Mouse (Mus musculus) right cerebral cortex, postnatal 25 days (tissue): ENCODE measurements around the gene Setd1b.
A peak's percentile ranks its signal among the peaks of the same experiment; 100 is the strongest.
"Not testable (repeated sequence)": the region's sequence is repeated elsewhere in the genome, so short reads cannot be mapped to it uniquely, and the experiment has no call there.

Source experiments
- DNase-seq: peaks from one replicate; pipeline ENCODE4 v3.0.0; 2022

The Setd1b gene

GRCm38 (mm10) chr5:123166437-123166836, 24.4 kb downstream of the Setd1b start:
- no peak for DNase-seq

DNA sequence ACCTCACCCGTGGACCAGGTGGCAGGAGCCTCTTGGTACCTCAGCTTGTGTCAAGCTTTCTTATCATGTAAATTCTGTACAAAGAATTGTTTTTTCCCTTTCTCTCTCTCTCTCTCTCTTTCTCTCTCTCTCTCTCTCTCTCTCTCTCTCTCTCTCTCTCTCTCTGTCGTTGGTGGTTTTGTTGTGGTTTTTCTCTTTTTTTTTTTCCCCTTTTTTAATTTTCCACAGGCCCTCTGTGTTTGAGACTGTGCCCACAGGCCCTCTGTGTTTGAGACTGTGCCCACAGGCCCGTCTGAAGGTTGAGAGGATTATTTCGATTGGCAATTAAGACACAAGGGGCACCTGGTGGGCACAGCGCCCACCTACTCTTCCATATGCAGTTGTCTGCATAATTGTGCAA, 25.6 kb downstream of the Setd1b start:
- DNase-seq = no peak

GRCm38 (mm10) chr5:123169284-123169683, 27.3 kb downstream of the Setd1b start, which contains the start of gene Psmd9:
Psmd9 (plus strand) TSS chr5:123169413.
- no peak for DNase-seq

GRCm38 (mm10) chr5:123170365-123170764, 28.4 kb downstream of the Setd1b start:
- no peak for DNase-seq

DNA sequence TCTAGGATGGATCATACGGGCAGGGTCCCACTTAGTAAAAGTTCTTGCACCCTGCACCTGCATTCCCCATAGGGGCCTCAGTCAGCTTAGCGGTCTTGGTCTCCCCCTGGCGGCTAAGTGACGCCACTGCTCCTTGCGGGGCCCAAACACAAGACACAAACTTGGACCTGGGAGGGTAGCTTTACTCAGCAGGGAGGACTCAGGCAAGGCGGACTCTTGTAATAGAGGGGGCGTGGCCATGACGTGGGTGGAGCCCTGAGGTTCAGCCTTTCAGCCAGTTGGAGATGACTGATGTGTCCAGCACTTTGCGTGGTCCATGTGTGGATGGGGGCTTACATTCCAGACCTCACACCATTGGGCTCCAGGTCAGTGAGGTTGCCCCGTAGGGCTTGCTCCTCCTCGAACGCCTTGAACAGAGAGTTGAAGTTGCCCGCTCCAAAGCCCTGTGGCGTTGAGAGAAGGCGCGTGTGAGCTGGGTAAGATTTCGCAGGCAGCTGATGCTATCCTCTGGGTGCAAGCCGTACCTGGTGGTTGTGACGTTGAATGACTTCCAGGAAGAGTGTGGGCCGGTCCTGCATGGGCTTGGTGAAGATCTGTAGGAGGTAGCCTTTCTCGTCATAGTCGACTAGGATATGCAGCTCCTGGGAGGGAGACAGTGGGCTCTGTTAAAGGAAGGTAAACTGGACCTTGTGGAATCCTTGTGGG, 29.8 kb downstream of the Setd1b start:
- DNase-seq = peak; percentile 74

DNA sequence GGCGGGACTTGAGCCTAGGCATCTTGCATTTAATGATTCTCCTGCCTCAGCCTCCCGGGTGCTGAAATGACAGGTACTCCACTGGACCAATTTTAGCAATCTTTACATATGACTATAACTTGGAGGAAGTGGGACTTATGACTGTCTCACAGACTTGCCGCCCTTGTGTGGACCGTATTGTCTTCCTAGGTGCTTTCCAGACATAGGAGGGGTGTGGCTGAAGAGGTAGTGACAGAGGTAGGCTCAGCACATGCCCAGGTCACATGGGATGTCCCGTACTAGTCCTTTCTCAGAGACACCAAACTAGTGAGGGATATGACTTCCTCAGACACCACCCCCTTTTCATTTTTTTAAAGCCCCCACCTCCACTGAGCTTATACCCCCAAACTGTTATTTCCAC, 36.8 kb downstream of the Setd1b start:
- DNase-seq = no peak

GRCm38 (mm10) chr5:123180390-123180789, 38.4 kb downstream of the Setd1b start:
- no peak for DNase-seq

- DNase-seq = no peak
These were observed 39.5 kb downstream of the Setd1b start for GRCm38 (mm10) chr5:123181536-123181935.

DNA sequence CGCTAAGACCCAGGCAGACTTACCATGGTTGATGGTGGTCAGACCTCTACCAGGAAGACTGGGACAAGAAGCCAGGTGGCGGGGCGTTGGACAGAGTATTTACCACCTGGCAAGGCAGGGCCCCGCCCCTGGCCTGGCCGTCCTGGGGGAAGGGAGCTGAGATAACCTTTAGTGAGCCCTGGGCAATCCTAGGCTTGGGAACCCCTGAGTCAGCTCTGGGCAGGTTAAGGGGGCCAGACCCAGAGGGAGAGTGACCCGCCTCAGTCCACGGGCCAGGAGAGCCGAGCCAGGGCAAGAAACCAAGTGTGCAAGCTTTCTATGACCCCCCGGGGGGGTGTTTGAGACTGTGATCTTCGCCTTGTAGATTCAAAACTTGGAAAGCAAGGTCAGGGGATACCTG, 40.7 kb downstream of the Setd1b start, which contains the start of gene Hpd:
Hpd (minus strand) TSS at position 77 of the 400 bp plus-strand sequence.
- no peak for DNase-seq

GRCm38 (mm10) chr5:123185966-123186365, 44.0 kb downstream of the Setd1b start:
- no peak for DNase-seq

- DNase-seq = no peak
These were observed 45.3 kb downstream of the Setd1b start for GRCm38 (mm10) chr5:123187306-123187705.

- no peak for DNase-seq
These were observed 48.9 kb downstream of the Setd1b start for GRCm38 (mm10) chr5:123190912-123191311.

GRCm38 (mm10) chr5:123191427-123191826, 49.4 kb downstream of the Setd1b start:
- no peak for DNase-seq

DNA sequence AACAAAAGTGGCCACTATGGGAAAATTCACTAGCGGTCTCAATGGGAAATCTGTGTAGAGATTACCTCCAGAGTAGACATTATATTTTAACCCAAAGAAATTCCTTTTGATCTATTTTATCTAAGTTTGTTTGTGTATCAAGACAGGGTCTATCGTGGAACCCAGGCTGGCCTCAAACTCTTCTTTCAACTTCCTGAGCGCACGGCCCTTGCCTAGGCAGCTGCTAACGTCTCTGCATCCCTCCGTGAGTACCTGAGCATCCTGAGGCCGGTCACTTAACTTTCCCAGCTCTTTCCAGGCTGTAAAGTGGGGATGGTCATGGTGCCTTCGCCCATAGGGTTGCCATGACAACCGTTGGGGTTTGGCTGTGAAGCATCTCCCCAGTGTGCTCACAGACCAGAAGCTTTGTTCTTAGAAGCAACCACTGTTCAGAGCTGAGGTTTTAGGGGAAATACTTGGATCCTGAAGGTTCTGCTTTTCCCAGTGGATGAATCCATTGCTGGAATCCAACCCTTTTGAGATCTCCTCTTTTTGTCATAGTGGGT, 50.7 kb downstream of the Setd1b start:
- DNase-seq = no peak

DNA sequence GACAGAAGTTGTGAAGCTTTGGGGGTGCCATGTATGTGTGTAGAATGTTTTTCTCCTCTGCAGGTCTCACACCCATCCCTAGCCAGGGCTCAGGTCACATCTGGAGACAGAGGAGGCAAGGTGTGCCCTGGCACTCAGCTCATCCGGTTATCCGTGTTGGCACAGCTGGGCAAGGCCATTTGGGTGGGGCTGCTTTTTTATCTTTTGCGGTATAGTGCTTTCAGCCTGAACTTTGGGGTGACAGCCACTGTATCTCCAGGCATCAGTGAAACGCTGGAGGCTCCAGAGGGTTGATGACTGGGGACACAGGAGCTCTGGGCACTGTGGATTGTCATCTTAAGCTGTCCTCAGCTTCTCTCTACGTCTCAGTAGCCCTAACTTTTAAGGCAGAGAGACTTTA, 51.4 kb downstream of the Setd1b start:
- no peak for DNase-seq

GRCm38 (mm10) chr5:123194856-123195255, 52.9 kb downstream of the Setd1b start:
- no peak for DNase-seq

GRCm38 (mm10) chr5:123195500-123196000, 53.6 kb downstream of the Setd1b start:
- DNase-seq = no peak

DNA sequence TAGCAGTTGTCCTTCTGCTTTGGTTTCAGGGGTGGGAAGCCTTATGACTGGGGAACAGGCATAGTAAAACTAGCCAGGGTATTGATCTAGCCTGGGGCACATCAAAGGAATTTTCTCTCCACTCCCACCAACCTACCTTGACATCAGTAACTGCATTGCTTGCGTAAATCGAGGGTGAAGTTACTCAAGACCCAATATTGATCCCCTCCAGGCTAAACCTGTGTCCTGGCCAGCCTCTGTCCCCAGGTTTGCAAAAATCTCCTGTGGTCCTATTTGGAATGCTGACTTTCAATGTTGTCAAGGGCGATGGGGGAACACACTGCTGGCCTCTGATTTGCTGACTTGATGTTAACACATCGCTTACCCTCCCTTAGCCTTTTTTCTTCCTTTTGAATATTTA, 54.8 kb downstream of the Setd1b start:
- no peak for DNase-seq

GRCm38 (mm10) chr5:123198523-123198922, 56.5 kb downstream of the Setd1b start:
- DNase-seq = no peak

DNA sequence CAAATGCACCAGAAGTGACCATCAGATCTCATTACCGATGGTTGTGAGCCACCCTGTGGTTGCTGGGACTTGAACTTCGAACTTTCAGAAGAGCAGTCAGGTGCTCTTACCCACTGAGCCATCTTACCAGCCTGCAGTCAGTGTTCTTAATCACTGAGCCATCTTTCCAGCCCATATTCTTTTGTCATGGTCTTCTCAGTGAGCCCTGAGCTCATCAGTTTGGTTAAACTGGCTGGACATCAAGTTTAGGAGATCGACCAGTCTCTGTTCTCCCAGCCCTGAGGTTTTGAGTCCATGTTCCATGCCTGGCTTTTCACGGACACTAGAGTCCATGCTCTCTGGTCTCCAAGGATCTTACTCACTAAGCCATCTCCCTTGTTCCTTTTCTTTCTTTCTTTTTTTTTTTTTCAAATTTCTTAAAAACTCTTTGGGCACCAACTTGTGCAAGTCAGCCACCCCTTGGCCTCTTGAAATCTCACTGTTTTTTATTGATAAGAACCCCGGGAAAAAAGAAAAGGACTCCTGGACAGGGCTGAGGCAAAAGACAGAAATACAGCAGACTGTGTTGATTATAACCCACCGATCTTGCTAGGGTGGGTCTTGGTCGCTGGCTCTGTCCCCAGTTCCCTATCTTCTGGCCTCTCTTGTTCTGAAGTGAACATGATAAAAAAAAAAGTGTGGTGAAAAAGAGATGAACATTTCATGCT, 59.0 kb downstream of the Setd1b start:
- not testable (repeated sequence) for DNase-seq

DNA sequence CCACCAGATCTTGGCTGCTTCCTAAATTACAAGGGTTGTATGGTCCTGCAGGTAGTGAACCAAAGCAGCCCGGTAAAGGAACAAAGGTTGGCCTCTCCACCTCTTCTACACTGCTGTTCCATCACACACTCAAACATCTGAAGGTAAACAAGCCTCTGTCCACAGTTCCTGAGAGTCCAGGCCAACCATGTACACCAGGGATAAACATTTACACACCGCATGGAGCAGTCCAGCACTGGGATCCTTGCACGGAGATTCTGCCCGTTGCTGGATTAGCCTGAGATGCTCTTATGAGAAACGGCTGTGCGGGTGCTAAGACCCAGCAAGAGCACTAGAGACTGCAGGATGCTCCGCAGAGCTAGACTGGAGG, 59.5 kb downstream of the Setd1b start:
- no peak for DNase-seq

GRCm38 (mm10) chr5:123201987-123202386, 60.0 kb downstream of the Setd1b start:
- no peak for DNase-seq

DNA sequence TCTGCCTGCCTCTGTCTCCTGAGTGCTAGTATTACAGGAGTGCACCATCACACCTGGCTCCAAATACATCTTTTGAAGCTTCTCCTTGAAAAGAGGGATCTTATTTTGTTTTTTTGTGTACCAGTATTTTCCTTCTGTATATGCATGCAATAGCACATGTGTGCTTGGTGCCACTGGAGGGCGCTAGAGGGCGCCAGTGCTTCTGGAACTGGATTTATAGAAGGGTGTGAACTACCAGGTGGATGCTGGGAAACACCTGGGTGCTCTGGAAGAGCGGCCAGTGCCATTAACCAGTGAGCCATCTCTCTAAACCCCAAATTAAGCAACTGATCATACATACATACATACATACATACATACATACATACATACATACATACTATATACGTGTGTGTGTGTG, 60.8 kb downstream of the Setd1b start:
- not testable (repeated sequence) for DNase-seq

- not testable (repeated sequence) for DNase-seq
These were observed 61.6 kb downstream of the Setd1b start for GRCm38 (mm10) chr5:123203591-123203990.
